Mouse (Mus musculus) stomach, embryonic 16.5 days (tissue): ENCODE data around the gene Wdfy2. TPM values are rescaled to one million over a fixed set of nuclear protein-coding genes. Genes with fewer than 3 reads are reported as not detected.

Experiments
- ATAC-seq: fragments of 200-750 bp; cut with Nextera tagmentation; 2 replicates; pipeline ENCODE4 v1.8.0; 2017; ENCODE audit warnings: moderate number of reproducible peaks, moderate TSS enrichment; ENCODE audit not compliant: insufficient read depth, low FRiP score
- H3K27ac ChIP-seq: fragments of 300-500 bp; sonication (generic); 2 replicates; pipeline ENCODE4 v1.5.1; 2014; ENCODE audit warnings: low read length
- H3K27me3 ChIP-seq: fragments of 300-500 bp; sonication (generic); 2 replicates; pipeline ENCODE4 v1.6.1; 2014; ENCODE audit warnings: low read length, control low read depth, mixed read lengths; ENCODE audit not compliant: control insufficient read depth, insufficient read depth
- H3K36me3 ChIP-seq: fragments of 300-500 bp; sonication (generic); 2 replicates; pipeline ENCODE4 v1.6.1; 2014; ENCODE audit warnings: low read length; ENCODE audit not compliant: control insufficient read depth, insufficient read depth
- H3K4me1 ChIP-seq: fragments of 300-500 bp; sonication (generic); 2 replicates; pipeline ENCODE4 v1.6.1; 2014; ENCODE audit warnings: low read length, control low read depth, mixed read lengths; ENCODE audit not compliant: control insufficient read depth, insufficient read depth
- H3K4me2 ChIP-seq: fragments of 300-500 bp; sonication (generic); 2 replicates; pipeline ENCODE4 v1.6.1; 2014; ENCODE audit warnings: low read depth, low read length, mixed read lengths
- H3K4me3 ChIP-seq: fragments of 300-500 bp; sonication (generic); replicated peaks from 2 replicates; pipeline ENCODE4 v1.5.1; 2014; ENCODE audit warnings: mild to moderate bottlenecking, low read length
- H3K9ac ChIP-seq: fragments of 300-500 bp; sonication (generic); 2 replicates; pipeline ENCODE4 v1.6.1; 2014; ENCODE audit warnings: low read length
- H3K9me3 ChIP-seq: fragments of 300-500 bp; sonication (generic); replicated peaks from 2 replicates; pipeline ENCODE4 v1.6.1; 2016; ENCODE audit warnings: low read length, control low read depth; ENCODE audit not compliant: control insufficient read depth
- WGBS: fragments of 180-500 bp; shearing (Covaris S2); extraction: QIAGEN DNeasy Blood & Tissue Kit; methylation state at CpG from one replicate; pipeline ENCODE4 v1.1.7; 2014; 5-methylcytosine and 5-hydroxymethylcytosine counted together
- microRNA-seq: library from miRNA; unstranded; fragments of <30 nt; microRNA quantifications from one replicate; pipeline ENCODE4, GENCODE M21; 2016
- polyA plus RNA-seq: library from polyadenylated mRNA; unstranded; fragments of >200 nt; fragmentation: Nextera tagmentation; extraction: Ambion mirVana; gene quantifications from 2 replicates; pipeline ENCODE4 v1.2.1, GENCODE M21; 2015

Gene Wdfy2
- polyA plus RNA-seq, 1 experiment from 2014 or later = 6.4 TPM

GRCm38 (mm10) chr14:62997777-62998176 is 160.3 kb downstream of the Wdfy2 start, which contains the start of gene Defb47:
Gene Defb47 (plus strand): TSS chr14:62998077.
- no peak within 1 kb of the TSS for H3K27ac ChIP-seq
- H3K4me1 ChIP-seq = no peaks in the 10 kb centered on the region
- H3K4me3 ChIP-seq = no peak within 1 kb of the TSS
- ATAC-seq = no peak
- 83% methylated on average over 8 of the region's 8 CpGs for WGBS
- H3K9me3 ChIP-seq = no peaks in the 10 kb centered on the region
- no peaks in the 10 kb centered on the region for H3K27me3 ChIP-seq
- H3K36me3 ChIP-seq = no peaks in the 10 kb centered on the region
- no peak within 1 kb of the TSS for H3K9ac ChIP-seq
- H3K4me2 ChIP-seq = no peak within 1 kb of the TSS

GRCm38 (mm10) chr14:62998977-62999376 is 161.5 kb downstream of the Wdfy2 start:
- WGBS = 82% methylated on average over 4 of the region's 4 CpGs
- no peaks in the 10 kb centered on the region for H3K27me3 ChIP-seq
- no peaks in the 10 kb centered on the region for H3K36me3 ChIP-seq
- H3K9me3 ChIP-seq = no peaks in the 10 kb centered on the region
- no peak for ATAC-seq
- no peaks in the 10 kb centered on the region for H3K4me1 ChIP-seq
- no peak overlapping the region for H3K27ac ChIP-seq
- no peak overlapping the region for H3K4me2 ChIP-seq
- H3K4me3 ChIP-seq = no peak overlapping the region
- no peak overlapping the region for H3K9ac ChIP-seq

GRCm38 (mm10) chr14:63002588-63002987 is 165.1 kb downstream of the Wdfy2 start:
- H3K27me3 ChIP-seq = no peaks in the 10 kb centered on the region
- no peaks in the 10 kb centered on the region for H3K9me3 ChIP-seq
- no peak for ATAC-seq
- H3K36me3 ChIP-seq = no peaks in the 10 kb centered on the region
- H3K4me1 ChIP-seq = no peaks in the 10 kb centered on the region
- WGBS = 65% methylated on average over 2 of the region's 2 CpGs
- H3K27ac ChIP-seq = no peak overlapping the region
- H3K4me3 ChIP-seq = no peak overlapping the region
- no peak overlapping the region for H3K9ac ChIP-seq
- H3K4me2 ChIP-seq = no peak overlapping the region

Small RNAs within 50 kb of the gene (microRNA-seq; reads per million reads assigned to microRNA genes)
- gene Mir6541 (not detected), gene Mir8098 (not detected)

Other genes starting within 250 kb of the Wdfy2 start
- not detected in 2 replicates for gene Serpine3, start 174.0 kb upstream of the Wdfy2 start, polyA plus RNA-seq
- gene Ints6, start 76.5 kb upstream of the Wdfy2 start, polyA plus RNA-seq = 17.2 and 20.4 TPM in 2 replicates
- not detected in 2 replicates for gene Defb48, start 146.8 kb downstream of the Wdfy2 start, polyA plus RNA-seq
- not detected in 2 replicates for gene Defb47, start 160.4 kb downstream of the Wdfy2 start, polyA plus RNA-seq
- gene Defb43, start 174.1 kb downstream of the Wdfy2 start, polyA plus RNA-seq = not detected in 2 replicates
- 0.31 and 0.36 TPM in 2 replicates for gene Defb42, start 209.3 kb downstream of the Wdfy2 start, polyA plus RNA-seq
- gene Defb30, start 212.3 kb downstream of the Wdfy2 start, polyA plus RNA-seq = not detected in 2 replicates